Mouse (Mus musculus) E14TG2a.4 (cell line): ENCODE results near the gene Lekr1.

Experiments
- H3K27me3 ChIP-seq: 2 replicates; pipeline ENCODE4 v1.6.1; 2014; ENCODE audit warnings: low read length, control low read depth; ENCODE audit not compliant: insufficient read depth
- H3K36me3 ChIP-seq: 2 replicates; pipeline ENCODE4 v1.6.1; 2014; ENCODE audit warnings: low read length, control low read depth; ENCODE audit not compliant: insufficient read depth
- H3K4me1 ChIP-seq: replicated peaks from 2 replicates; pipeline ENCODE4 v1.6.1; 2014; ENCODE audit warnings: low read depth, low read length, control low read depth
- H3K4me3 ChIP-seq: replicated peaks from 2 replicates; pipeline ENCODE4 v1.5.1; 2014; ENCODE audit warnings: mild to moderate bottlenecking, low read length
- H3K9me3 ChIP-seq: 2 replicates; pipeline ENCODE4 v1.6.1; 2014; ENCODE audit warnings: low read length, control low read depth
- CTCF ChIP-seq: conservative IDR thresholded peaks from 2 replicates; pipeline ENCODE4 v1.5.1; 2014; ENCODE audit warnings: low read length
- NANOG ChIP-seq: IDR thresholded peaks from 2 replicates; pipeline ENCODE4 v1.6.1; 2014; ENCODE audit warnings: borderline replicate concordance, low read length, mixed read lengths
- POU5F1 ChIP-seq: IDR thresholded peaks from 2 replicates; pipeline ENCODE4 v1.6.1; 2014; ENCODE audit warnings: low read length, borderline replicate concordance

The Lekr1 gene

GRCm38 (mm10) chr3:65689705-65690104, 23.7 kb downstream of the Lekr1 start:
- no peak overlapping the region for H3K4me3 ChIP-seq

GRCm38 (mm10) chr3:65690850-65691249, 24.8 kb downstream of the Lekr1 start:
- Histone ChIP-seq H3K9me3 (peaks cover 6% of the 10 kb centered on the region), H3K36me3 (no peaks in the 10 kb centered on the region), H3K27me3 (no peaks in the 10 kb centered on the region), H3K4me3 (no peak overlapping the region), H3K4me1 (peaks cover 11% of the 10 kb centered on the region)
- TF ChIP-seq POU5F1, result no peak
- TF ChIP-seq NANOG, result no peak
- no peak for TF ChIP-seq CTCF

More at GRCm38 (mm10) chr3:65689705-65690104, 23.7 kb downstream of the Lekr1 start:
- no peaks in the 10 kb centered on the region for H3K36me3 ChIP-seq
- H3K4me1 ChIP-seq, result peaks cover 11% of the 10 kb centered on the region
- peaks cover 6% of the 10 kb centered on the region for H3K9me3 ChIP-seq
- H3K27me3 ChIP-seq, result no peaks in the 10 kb centered on the region
- TF ChIP-seq NANOG (no peak), POU5F1 (no peak), CTCF (no peak)

- Histone ChIP-seq H3K9me3 (no peaks in the 10 kb centered on the region), H3K27me3 (no peaks in the 10 kb centered on the region), H3K4me3 (no peak overlapping the region), H3K4me1 (no peaks in the 10 kb centered on the region), H3K36me3 (no peaks in the 10 kb centered on the region)
- TF ChIP-seq NANOG, result no peak
- no peak for TF ChIP-seq CTCF
- no peak for TF ChIP-seq POU5F1
Observed at GRCm38 (mm10) chr3:65699704-65700103, 33.7 kb downstream of the Lekr1 start.

GRCm38 (mm10) chr3:65714372-65714771, 48.3 kb downstream of the Lekr1 start:
- H3K4me3 ChIP-seq, result no peak overlapping the region
- no peaks in the 10 kb centered on the region for H3K27me3 ChIP-seq
- no peaks in the 10 kb centered on the region for H3K9me3 ChIP-seq
- no peaks in the 10 kb centered on the region for H3K4me1 ChIP-seq
- TF ChIP-seq NANOG (no peak), POU5F1 (no peak), CTCF (no peak)
- no peaks in the 10 kb centered on the region for H3K36me3 ChIP-seq

GRCm38 (mm10) chr3:65717406-65717805, 51.4 kb downstream of the Lekr1 start:
- Histone ChIP-seq H3K4me1 (no peaks in the 10 kb centered on the region), H3K9me3 (no peaks in the 10 kb centered on the region), H3K27me3 (no peaks in the 10 kb centered on the region), H3K36me3 (no peaks in the 10 kb centered on the region), H3K4me3 (no peak overlapping the region)
- no peak for TF ChIP-seq POU5F1
- TF ChIP-seq NANOG, result no peak
- no peak for TF ChIP-seq CTCF

- Histone ChIP-seq H3K4me1 (no peaks in the 10 kb centered on the region), H3K9me3 (no peaks in the 10 kb centered on the region), H3K36me3 (no peaks in the 10 kb centered on the region), H3K27me3 (no peaks in the 10 kb centered on the region), H3K4me3 (no peak overlapping the region)
- TF ChIP-seq CTCF, result no peak
- no peak for TF ChIP-seq POU5F1
- no peak for TF ChIP-seq NANOG
Observed at GRCm38 (mm10) chr3:65722897-65723296, 56.9 kb downstream of the Lekr1 start.

GRCm38 (mm10) chr3:65723664-65724063, 57.6 kb downstream of the Lekr1 start:
- TF ChIP-seq CTCF (no peak), POU5F1 (no peak), NANOG (no peak)
- Histone ChIP-seq H3K4me1 (no peaks in the 10 kb centered on the region), H3K4me3 (no peak overlapping the region), H3K9me3 (no peaks in the 10 kb centered on the region), H3K36me3 (no peaks in the 10 kb centered on the region), H3K27me3 (no peaks in the 10 kb centered on the region)

GRCm38 (mm10) chr3:65737816-65738215, 71.8 kb downstream of the Lekr1 start:
- Histone ChIP-seq H3K27me3 (no peaks in the 10 kb centered on the region), H3K4me1 (0 out of 2 replicates have a peak, but pooled peaks cover 1% of the 10 kb centered on the region), H3K9me3 (no peaks in the 10 kb centered on the region), H3K4me3 (no peak overlapping the region), H3K36me3 (no peaks in the 10 kb centered on the region)
- no peak for TF ChIP-seq NANOG
- TF ChIP-seq CTCF, result no peak

- H3K36me3 ChIP-seq, result no peaks in the 10 kb centered on the region
- H3K4me3 ChIP-seq, result no peak overlapping the region
- no peaks in the 10 kb centered on the region for H3K27me3 ChIP-seq
- peaks cover 12% of the 10 kb centered on the region for H3K4me1 ChIP-seq
- no peak for TF ChIP-seq POU5F1
- no peak for TF ChIP-seq CTCF
- no peak for TF ChIP-seq NANOG
- no peaks in the 10 kb centered on the region for H3K9me3 ChIP-seq
Observed at GRCm38 (mm10) chr3:65744936-65745335, 78.9 kb downstream of the Lekr1 start.
